Mouse (Mus musculus) ES-Bruce4 (cell line): Measurements from ENCODE around the gene Klhdc9.
A peak's percentile ranks its signal among the peaks of the same experiment; 100 is the strongest.

Experiments
- CTCF ChIP-seq: IDR thresholded peaks from one replicate; pipeline ENCODE4 v1.8.1; 2011; ENCODE audit warnings: low read depth, low read length
- EP300 ChIP-seq: IDR thresholded peaks from 2 replicates; pipeline ENCODE4 v1.6.1; 2011; ENCODE audit warnings: low read depth, low read length; ENCODE audit not compliant: insufficient read depth
- POLR2A ChIP-seq: IDR thresholded peaks from one replicate; pipeline ENCODE4 v1.8.1; 2011; ENCODE audit warnings: low read length; ENCODE audit not compliant: insufficient read depth

GRCm38 (mm10) chr1:171385171-171385570 lies 24.6 kb upstream of the Klhdc9 start:
- TF ChIP-seq POLR2A = no peak
- peak; percentile 38 for TF ChIP-seq CTCF
- no peak for TF ChIP-seq EP300
